ENCODE assay signal across 25 mouse cellular contexts in genomic region chr1:55446876-55447275, GRCm38 (mm10). TPM values are rescaled to one million over a fixed set of nuclear protein-coding genes. Genes with fewer than 3 reads are reported as not detected.
DNase-seq lines count a peak whose midpoint lies in the region; ATAC-seq and TF ChIP-seq lines count a peak whose summit lies in the region.
"Had no signal": no experiment of that assay in that cellular context is flagged by ENCODE, and none has a peak within 500 bp of the region (broad histone marks: within the 10 kb centered on the region; RNA-seq: fewer than 3 reads in every experiment).

No protein-coding gene starts in this region.

- WGBS in thymus, adult 2 months: 24% methylated on average over 2 of the region's 2 CpGs

- H3K4me3 ChIP-seq in thymus, adult 2 months (ENCODE audit: control insufficient read depth, insufficient read depth, low read length): no peak overlapping the region
- H3K4me3 ChIP-seq: embryonic facial prominence, embryonic 13.5 days; embryonic facial prominence, embryonic 15.5 days; erythroblast, embryonic 14.5 days; forebrain, embryonic 10.5 days; forebrain, embryonic 12.5 days had no signal

- no peak for TF ChIP-seq CTCF in thymus, adult 2 months (IDR thresholded peaks at IDR 0.05; ENCODE audit: borderline replicate concordance, control insufficient read depth, extremely low read depth, insufficient read depth, low read length, poor library complexity)

- H3K4me1 ChIP-seq in thymus, adult 2 months (replicated peaks; ENCODE audit: control insufficient read depth, insufficient read depth, low read length): peaks cover 25% of the 10 kb centered on the region
- H3K4me1 ChIP-seq: embryonic facial prominence, embryonic 13.5 days; embryonic facial prominence, embryonic 15.5 days; forebrain, embryonic 10.5 days had no signal

- TF ChIP-seq POLR2A in thymus, adult 2 months (IDR thresholded peaks at IDR 0.05; ENCODE audit: control insufficient read depth, extremely low read depth, insufficient read depth, low read length, poor library complexity): no peak

- ATAC-seq in CD4-positive, CD25-positive, alpha-beta regulatory T cell, adult 4 months: peak; percentile 93
- ATAC-seq: forebrain, embryonic 14.5 days; forebrain, embryonic 16.5 days had no signal

- peak overlapping the region; percentile 86 for H3K27ac ChIP-seq in thymus, adult 2 months (ENCODE audit: control insufficient read depth, insufficient read depth, low read length)
- H3K27ac ChIP-seq: embryonic facial prominence, embryonic 13.5 days; embryonic facial prominence, embryonic 15.5 days; forebrain, embryonic 10.5 days; forebrain, embryonic 12.5 days had no signal

- DNase-seq in thymus, adult 2 months: no peak
- DNase-seq in thymus, postnatal 10 days (ENCODE audit: low spot score in 2 of 2): no peak
- peak; percentile 64 for DNase-seq in CD4-positive helper T cell, adult 2 months (ENCODE audit: low read depth, low spot score)
- DNase-seq in induced T-regulatory cell, adult 2 months (ENCODE audit: low read depth): peak; percentile 76
- DNase-seq in urinary bladder, postnatal 36 days (ENCODE audit: low spot score in 2 of 2): no peak
- DNase-seq in urinary bladder, postnatal 14 days (ENCODE audit: low spot score): no peak
- DNase-seq in left cerebral cortex, adult 18-20 months (ENCODE audit: low spot score in 2 of 2): no peak
- DNase-seq: adrenal gland, adult 8-10 months; adrenal gland, postnatal 14 days; adrenal gland, postnatal 36 days; cerebellum, adult 11-12 months; cerebellum, adult 2 months; cerebellum, adult 9-11 months; cerebellum, postnatal 14 days; cerebellum, postnatal 36 days; embryo, embryonic 11 days had no signal

- no peaks in the 10 kb centered on the region for H3K27me3 ChIP-seq in thymus, adult 2 months (ENCODE audit: control insufficient read depth, insufficient read depth, low read length)
- H3K27me3 ChIP-seq: embryonic facial prominence, embryonic 13.5 days; embryonic facial prominence, embryonic 15.5 days; forebrain, embryonic 12.5 days had no signal

- no peaks in the 10 kb centered on the region for H3K36me3 ChIP-seq in thymus, adult 2 months (ENCODE audit: control insufficient read depth, insufficient read depth, low read length)
- H3K36me3 ChIP-seq: embryonic facial prominence, embryonic 13.5 days; embryonic facial prominence, embryonic 15.5 days; forebrain, embryonic 10.5 days; forebrain, embryonic 12.5 days had no signal

RNA-seq across cellular contexts. Expression of gene Plcl1, which starts 41.2 kb away (rescaled TPM):
- polyA plus RNA-seq in thymus, adult 2 months (2012; rRNA removed): 2.7 and 3.8 TPM in 2 replicates
- 1 to 10 TPM; 2.3 to 6.2 TPM for polyA plus RNA-seq in CD4-positive, CD25-positive, alpha-beta regulatory T cell, adult 4 months (2017; shearing (Covaris generic))
- 10 to 100 TPM; 22.8 to 23.7 TPM for total RNA-seq in left cerebral cortex, adult 18-20 months (2021)
- total RNA-seq: MEL had no signal
- polyA plus RNA-seq: erythroblast, embryonic 14.5 days had no signal

Comparison
In these comparisons a context has a peak if more than half of its experiments do, and no peak if none do; other contexts are left out.
1. DNase-seq: peak in CD4-positive helper T cell, adult 2 months (single experiment) and induced T-regulatory cell, adult 2 months (single experiment); none in thymus, adult 2 months (single experiment), thymus, postnatal 10 days (0 of 2), urinary bladder, postnatal 36 days (0 of 2), urinary bladder, postnatal 14 days (single experiment) and left cerebral cortex, adult 18-20 months (0 of 2).